Mouse (Mus musculus): ENCODE measurements around the gene A930033H14Rik.

DNA sequence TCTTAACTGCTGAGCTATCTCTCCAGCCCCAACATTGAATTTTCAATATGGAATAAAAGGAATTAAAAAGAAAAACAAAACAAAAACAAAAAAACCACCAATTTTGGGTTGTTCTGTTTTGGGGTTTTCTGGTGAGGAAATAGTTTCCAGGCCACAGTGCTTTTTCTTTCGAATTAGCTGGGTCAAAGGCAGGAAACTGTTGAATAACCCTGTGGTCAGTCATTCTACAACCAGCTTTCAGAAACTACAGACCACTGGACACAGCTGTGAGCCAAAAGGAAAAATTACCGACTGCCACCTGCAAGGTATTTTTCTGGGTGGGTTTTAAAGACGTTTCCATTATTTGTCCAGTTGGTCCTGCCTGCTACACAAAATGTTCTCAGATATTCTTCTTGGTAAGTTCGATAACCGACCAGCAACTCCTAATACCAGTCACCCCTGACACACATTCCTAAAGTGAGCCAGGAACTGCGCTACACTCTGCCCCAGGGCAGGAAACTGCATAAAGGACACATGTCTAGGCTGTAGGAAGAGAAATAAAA is 44.8 kb upstream of the A930033H14Rik start:
- TF ChIP-seq CTCF (IDR thresholded peaks at IDR 0.05; ENCODE audit: low read depth) = no peak
- no peak for TF ChIP-seq EP300 (optimal IDR thresholded peaks at IDR 0.05)

Data from stomach, postnatal 0 days (tissue).